In genomic region chr8:126239684-126240083, GRCm38 (mm10) we compare ENCODE assay signal across 24 mouse cellular contexts. TPM values are rescaled to one million over a fixed set of nuclear protein-coding genes. Genes with fewer than 3 reads are reported as not detected.
DNase-seq lines count a peak whose midpoint lies in the region; ATAC-seq and TF ChIP-seq lines count a peak whose summit lies in the region.
"Had no signal": no experiment of that assay in that cellular context is flagged by ENCODE, and none has a peak within 500 bp of the region (broad histone marks: within the 10 kb centered on the region; RNA-seq: fewer than 3 reads in every experiment).

No protein-coding gene starts in this region.

- no peak for ATAC-seq in kidney, postnatal 0 days (replicated peaks; ENCODE audit: low FRiP score, low read depth)
- no peak for ATAC-seq in liver, postnatal 0 days
- ATAC-seq in liver, embryonic 12.5 days = no peak
- no peak for ATAC-seq in stomach, postnatal 0 days (ENCODE audit: low FRiP score, low TSS enrichment)
- ATAC-seq: forebrain, embryonic 14.5 days; inflammation-experienced regulatory T-cells, adult 6 months had no signal

- no peak for DNase-seq in kidney, postnatal 0 days (ENCODE audit: low spot score)
- DNase-seq in kidney, adult 9 months = no peak
- no peak for DNase-seq in liver, postnatal 0 days
- DNase-seq in brain, embryonic 14.5 days (ENCODE audit: low read depth) = no peak
- no peak for DNase-seq in stomach, postnatal 0 days (ENCODE audit: low spot score)
- DNase-seq in spleen, adult 12 weeks (ENCODE audit: low spot score) = no peak
- DNase-seq: adrenal gland, postnatal 10 days; cerebellum, adult 2 months; cerebellum, postnatal 25 days; embryo, embryonic 11 days; gastrocnemius, postnatal 10 days; liver, embryonic 13.5 days; thymus, postnatal 14 days had no signal

- H3K4me2 ChIP-seq in kidney, postnatal 0 days (ENCODE audit: low read length) = no peak overlapping the region
- H3K4me2 ChIP-seq in liver, postnatal 0 days (ENCODE audit: low read depth, low read length) = no peak overlapping the region
- H3K4me2 ChIP-seq in liver, embryonic 12.5 days = no peak overlapping the region
- H3K4me2 ChIP-seq in stomach, postnatal 0 days (replicated peaks; ENCODE audit: low read depth) = no peak overlapping the region
- H3K4me2 ChIP-seq: embryonic facial prominence, embryonic 13.5 days; heart, embryonic 12.5 days; hindbrain, embryonic 12.5 days; kidney, embryonic 15.5 days; limb, embryonic 12.5 days; liver, embryonic 13.5 days; midbrain, embryonic 11.5 days had no signal

- peak; percentile 63 for TF ChIP-seq CTCF in kidney, postnatal 0 days (IDR thresholded peaks at IDR 0.05; ENCODE audit: low read depth)
- peak; percentile 36; the same call in 1 of the 2 replicates for TF ChIP-seq CTCF in liver, postnatal 0 days (IDR thresholded peaks at IDR 0.05; ENCODE audit: low read depth)
- TF ChIP-seq CTCF in brain, embryonic 14.5 days (IDR thresholded peaks at IDR 0.05; ENCODE audit: borderline replicate concordance, extremely low read depth, insufficient read depth, insufficient read length) = peak; percentile 26; the same call in 1 of the 2 replicates
- peak; percentile 56 for TF ChIP-seq CTCF in stomach, postnatal 0 days (IDR thresholded peaks at IDR 0.05; ENCODE audit: low read depth)

- H3K36me3 ChIP-seq in kidney, postnatal 0 days (ENCODE audit: insufficient read depth, low read length) = no peaks in the 10 kb centered on the region
- no peaks in the 10 kb centered on the region for H3K36me3 ChIP-seq in liver, postnatal 0 days (replicated peaks; ENCODE audit: insufficient read depth, low read length)
- no peaks in the 10 kb centered on the region for H3K36me3 ChIP-seq in liver, embryonic 12.5 days
- no peaks in the 10 kb centered on the region for H3K36me3 ChIP-seq in stomach, postnatal 0 days (ENCODE audit: control insufficient read depth, insufficient read depth, low read length)
- H3K36me3 ChIP-seq: embryonic facial prominence, embryonic 13.5 days; heart, embryonic 12.5 days; hindbrain, embryonic 12.5 days; kidney, embryonic 15.5 days; limb, embryonic 12.5 days; liver, embryonic 13.5 days had no signal

- no peaks in the 10 kb centered on the region for H3K4me1 ChIP-seq in kidney, postnatal 0 days (replicated peaks; ENCODE audit: insufficient read depth, low read length)
- no peaks in the 10 kb centered on the region for H3K4me1 ChIP-seq in liver, postnatal 0 days (ENCODE audit: insufficient read depth)
- no peaks in the 10 kb centered on the region for H3K4me1 ChIP-seq in liver, embryonic 12.5 days
- no peaks in the 10 kb centered on the region for H3K4me1 ChIP-seq in stomach, postnatal 0 days (replicated peaks; ENCODE audit: control insufficient read depth, insufficient read depth)
- H3K4me1 ChIP-seq: embryonic facial prominence, embryonic 13.5 days; heart, embryonic 12.5 days; hindbrain, embryonic 12.5 days; kidney, embryonic 15.5 days; limb, embryonic 12.5 days; liver, embryonic 13.5 days had no signal

- TF ChIP-seq POLR2A in brain, embryonic 14.5 days (IDR thresholded peaks at IDR 0.05; ENCODE audit: borderline replicate concordance, extremely low read depth, insufficient read depth, insufficient read length, poor library complexity, severe bottlenecking) = no peak

- H3K9ac ChIP-seq in kidney, postnatal 0 days (ENCODE audit: low read depth, low read length) = no peak overlapping the region
- no peak overlapping the region for H3K9ac ChIP-seq in liver, postnatal 0 days (replicated peaks)
- no peak overlapping the region for H3K9ac ChIP-seq in liver, embryonic 12.5 days
- H3K9ac ChIP-seq in stomach, postnatal 0 days (ENCODE audit: low read length) = no peak overlapping the region
- H3K9ac ChIP-seq: embryonic facial prominence, embryonic 13.5 days; heart, embryonic 12.5 days; hindbrain, embryonic 12.5 days; kidney, embryonic 15.5 days; limb, embryonic 12.5 days; liver, embryonic 13.5 days had no signal

- H3K27ac ChIP-seq in kidney, postnatal 0 days = no peak overlapping the region
- no peak overlapping the region for H3K27ac ChIP-seq in liver, postnatal 0 days (ENCODE audit: low read depth)
- no peak overlapping the region for H3K27ac ChIP-seq in liver, embryonic 12.5 days
- H3K27ac ChIP-seq in stomach, postnatal 0 days (replicated peaks) = no peak overlapping the region
- H3K27ac ChIP-seq: embryonic facial prominence, embryonic 13.5 days; hindbrain, embryonic 12.5 days; kidney, embryonic 15.5 days; limb, embryonic 12.5 days; liver, embryonic 13.5 days had no signal

- no peak overlapping the region for H3K4me3 ChIP-seq in kidney, postnatal 0 days (replicated peaks; ENCODE audit: low read depth, low read length)
- no peak overlapping the region for H3K4me3 ChIP-seq in liver, postnatal 0 days (ENCODE audit: low read depth, low read length)
- H3K4me3 ChIP-seq in liver, embryonic 12.5 days = no peak overlapping the region
- H3K4me3 ChIP-seq in stomach, postnatal 0 days (ENCODE audit: low read depth, low read length) = no peak overlapping the region
- H3K4me3 ChIP-seq: embryonic facial prominence, embryonic 13.5 days; erythroblast, embryonic 14.5 days; heart, embryonic 12.5 days; hindbrain, embryonic 12.5 days; kidney, embryonic 15.5 days; limb, embryonic 12.5 days; liver, embryonic 13.5 days had no signal

- H3K9me3 ChIP-seq in kidney, postnatal 0 days (replicated peaks; ENCODE audit: low read length) = no peaks in the 10 kb centered on the region
- H3K9me3 ChIP-seq in liver, postnatal 0 days (ENCODE audit: low read length) = no peaks in the 10 kb centered on the region
- no peaks in the 10 kb centered on the region for H3K9me3 ChIP-seq in liver, embryonic 12.5 days (replicated peaks)
- H3K9me3 ChIP-seq in stomach, postnatal 0 days (ENCODE audit: control insufficient read depth, low read length) = no peaks in the 10 kb centered on the region
- H3K9me3 ChIP-seq: embryonic facial prominence, embryonic 13.5 days; heart, embryonic 12.5 days; hindbrain, embryonic 12.5 days; kidney, embryonic 15.5 days; limb, embryonic 12.5 days; liver, embryonic 13.5 days had no signal

- TF ChIP-seq EP300 in liver, postnatal 0 days (IDR thresholded peaks at IDR 0.05; ENCODE audit: low read depth) = no peak
- no peak for TF ChIP-seq EP300 in stomach, postnatal 0 days (optimal IDR thresholded peaks at IDR 0.05)

- H3K27me3 ChIP-seq in kidney, postnatal 0 days (ENCODE audit: insufficient read depth, low read length) = no peaks in the 10 kb centered on the region
- H3K27me3 ChIP-seq in liver, postnatal 0 days (ENCODE audit: insufficient read depth, low read length) = no peaks in the 10 kb centered on the region
- no peaks in the 10 kb centered on the region for H3K27me3 ChIP-seq in liver, embryonic 12.5 days (replicated peaks)
- H3K27me3 ChIP-seq in stomach, postnatal 0 days (ENCODE audit: control insufficient read depth, insufficient read depth, low read length) = no peaks in the 10 kb centered on the region
- H3K27me3 ChIP-seq: embryonic facial prominence, embryonic 13.5 days; hindbrain, embryonic 12.5 days; liver, embryonic 13.5 days had no signal

RNA-seq across cellular contexts. Expression of gene Slc35f3, which starts 58.7 kb away (rescaled TPM):
- polyA plus RNA-seq in kidney, postnatal 0 days (2015; fragmentation: Nextera tagmentation; extraction: Ambion mirVana) = 1.2 and 1.4 TPM in 2 replicates
- not detected in 2 replicates for polyA plus RNA-seq in liver, postnatal 0 days (2015; fragmentation: Nextera tagmentation; extraction: Ambion mirVana)
- polyA plus RNA-seq in liver, embryonic 12.5 days (2016; fragmentation: Nextera tagmentation; extraction: Ambion mirVana) = 0.05 TPM in 1 of 2 replicates, not detected in the other
- 0.67 and 1.8 TPM in 2 replicates for polyA plus RNA-seq in brain, embryonic 14.5 days (2012; rRNA removed)
- 0.68 and 0.88 TPM in 2 replicates for polyA plus RNA-seq in stomach, postnatal 0 days (2015; fragmentation: Nextera tagmentation; extraction: Ambion mirVana)
- polyA plus RNA-seq: C2C12; erythroblast, embryonic 14.5 days; inflammation-experienced regulatory T-cells, adult 6 months; liver, embryonic 13.5 days; midbrain, embryonic 11.5 days had no signal
